In the genomic region with DNA sequence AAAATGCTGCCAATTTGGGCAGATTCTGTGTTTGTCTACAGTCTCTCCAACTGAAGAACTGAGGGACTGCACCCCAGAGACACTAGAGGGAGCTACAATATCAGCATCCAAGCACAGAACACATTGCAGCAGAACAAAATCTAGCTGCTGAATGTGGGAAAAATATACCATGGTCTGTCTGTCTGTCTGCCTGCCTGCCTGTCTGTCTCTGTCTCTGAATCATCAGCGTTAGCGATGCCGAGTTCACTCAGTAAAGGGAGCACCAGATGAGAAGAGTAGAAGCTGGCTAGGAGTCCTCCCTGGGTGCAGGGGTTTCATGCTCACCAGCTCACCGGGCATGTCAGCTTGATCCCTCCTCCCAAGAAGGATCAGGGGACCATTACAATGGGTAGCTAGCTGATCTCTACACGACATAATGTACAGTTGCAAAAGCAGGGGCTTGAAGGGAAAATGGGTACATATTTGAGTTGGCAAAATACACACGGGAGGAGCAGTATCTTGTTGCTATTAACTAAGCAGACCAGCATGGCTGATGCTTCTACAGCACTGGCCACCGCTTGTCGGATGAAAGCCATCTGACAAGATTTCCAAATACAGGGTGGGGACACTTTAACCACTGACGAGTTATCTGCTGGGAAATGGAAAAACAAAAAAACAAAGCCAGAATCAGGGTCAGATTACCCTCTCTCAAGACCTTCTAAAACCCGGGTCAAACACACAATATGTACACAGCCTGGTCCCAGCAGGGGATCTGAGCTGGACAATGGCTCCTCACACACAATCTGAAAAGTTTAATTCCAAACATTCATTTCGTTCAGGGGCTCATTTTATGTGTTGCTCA, we compare ENCODE assay signal across 8 mouse cellular contexts. TPM values are rescaled to one million over a fixed set of nuclear protein-coding genes. Genes with fewer than 3 reads are reported as not detected.
DNase-seq lines count a peak whose midpoint lies in the region; ATAC-seq lines count a peak whose summit lies in the region.

No protein-coding gene starts in this region.

- H3K27me3 ChIP-seq in intestine, embryonic 16.5 days (replicated peaks; ENCODE audit: control insufficient read depth, insufficient read depth, low read length) = no peaks in the 10 kb centered on the region
- H3K27me3 ChIP-seq in neural tube, embryonic 11.5 days (ENCODE audit: control insufficient read depth, insufficient read depth, low read length) = no peaks in the 10 kb centered on the region

- peaks cover 17% of the 10 kb centered on the region for H3K4me1 ChIP-seq in intestine, embryonic 16.5 days (ENCODE audit: control insufficient read depth, insufficient read depth, low read length)
- no peaks in the 10 kb centered on the region; the same call in 1 of the 2 replicates for H3K4me1 ChIP-seq in neural tube, embryonic 11.5 days (ENCODE audit: control insufficient read depth, insufficient read depth, low read length)

- H3K9me3 ChIP-seq in intestine, embryonic 16.5 days (ENCODE audit: control insufficient read depth, low read length) = no peaks in the 10 kb centered on the region
- H3K9me3 ChIP-seq in neural tube, embryonic 11.5 days (ENCODE audit: control insufficient read depth, low read length) = no peaks in the 10 kb centered on the region

- no peak overlapping the region for H3K9ac ChIP-seq in intestine, embryonic 16.5 days (ENCODE audit: low read depth, low read length)
- H3K9ac ChIP-seq in neural tube, embryonic 11.5 days (ENCODE audit: low read length) = no peak overlapping the region

- ATAC-seq in intestine, embryonic 16.5 days = peak; percentile 70
- no peak for ATAC-seq in neural tube, embryonic 11.5 days (ENCODE audit: insufficient read depth, low FRiP score, low TSS enrichment)

- intact Hi-C loops in left cerebral cortex, postnatal 25 days (cut with DNase I) = loop anchor here (1.0 to 5.0 kb wide), 5 partner anchors 44 to 399 kb away; partner anchors contain the start of genes Hmg20a and Peak1

- peak; percentile 86 for DNase-seq in 3T3-L1 (ENCODE audit: low read depth, low spot score)
- DNase-seq in Muller cell, postnatal 12 days (ENCODE audit: inconsistent ontology term) = peak; percentile 92
- DNase-seq in embryo, embryonic 11.5 days (ENCODE audit: low read depth, low spot score) = peak; percentile 40
- DNase-seq in heart, adult 18-20 months = peak; percentile 75 to 80
- DNase-seq in left cerebral cortex, postnatal 25 days (ENCODE audit: low spot score in 2 of 2) = peak; percentile 59 to 85
- DNase-seq in neural tube, embryonic 11.5 days (ENCODE audit: low spot score) = peak; percentile 56
- no peak for DNase-seq in spleen, postnatal 4 days (ENCODE audit: low spot score in 2 of 2)

- H3K27ac ChIP-seq in intestine, embryonic 16.5 days (ENCODE audit: low read length) = 0 out of 2 replicates have a peak overlapping the region, but pooled peaks have one; percentile 50
- H3K27ac ChIP-seq in neural tube, embryonic 11.5 days (ENCODE audit: low read depth, low read length) = no peak overlapping the region

- H3K36me3 ChIP-seq in intestine, embryonic 16.5 days (ENCODE audit: control insufficient read depth, insufficient read depth, low read length) = no peaks in the 10 kb centered on the region
- no peaks in the 10 kb centered on the region for H3K36me3 ChIP-seq in neural tube, embryonic 11.5 days (ENCODE audit: control insufficient read depth, insufficient read depth, low read length)

- 34% methylated on average over 11 of the region's 11 CpGs for WGBS in intestine, embryonic 16.5 days
- WGBS in neural tube, embryonic 11.5 days = 24% methylated on average over 11 of the region's 11 CpGs

- H3K4me2 ChIP-seq in intestine, embryonic 16.5 days (ENCODE audit: low read depth, low read length) = no peak overlapping the region
- H3K4me2 ChIP-seq in neural tube, embryonic 11.5 days (ENCODE audit: low read depth) = peak overlapping the region; percentile 23; the same call in 1 of the 2 replicates

- H3K4me3 ChIP-seq in intestine, embryonic 16.5 days (ENCODE audit: low read length) = no peak overlapping the region
- H3K4me3 ChIP-seq in neural tube, embryonic 11.5 days (ENCODE audit: low read depth, low read length) = no peak overlapping the region

RNA-seq across cellular contexts. Expression of gene Tspan3, which starts 48.4 kb away (rescaled TPM):
- total RNA-seq in heart, adult 18-20 months (2021) = 100 to 1,000 TPM; 201 to 206 TPM
- polyA plus RNA-seq in intestine, embryonic 16.5 days (2015; fragmentation: Nextera tagmentation; extraction: Ambion mirVana) = 389 and 416 TPM in 2 replicates
- 100 to 1,000 TPM; 377 to 393 TPM for total RNA-seq in left cerebral cortex, postnatal 25 days (2021)
- 571 and 584 TPM in 2 replicates for polyA plus RNA-seq in neural tube, embryonic 11.5 days (2014; fragmentation: Nextera tagmentation; extraction: Ambion mirVana)

Comparison
In these comparisons a context has a peak if more than half of its experiments do, and no peak if none do; other contexts are left out.
1. DNase-seq: peak in 3T3-L1 (single experiment), Muller cell, postnatal 12 days (single experiment), embryo, embryonic 11.5 days (single experiment), heart, adult 18-20 months (2 of 2), left cerebral cortex, postnatal 25 days (2 of 2) and neural tube, embryonic 11.5 days (single experiment); none in spleen, postnatal 4 days (0 of 2).